Mouse (Mus musculus) lung, embryonic 14.5 days (tissue): ENCODE data around the gene 1700123L14Rik. TPM values are rescaled to one million over a fixed set of nuclear protein-coding genes. Genes with fewer than 3 reads are reported as not detected.

Experiments
- ATAC-seq: fragments of 200-750 bp; cut with Nextera tagmentation; 2 replicates; pipeline ENCODE4 v1.8.0; 2017; ENCODE audit warnings: mild to moderate bottlenecking, moderate TSS enrichment, moderate library complexity; ENCODE audit not compliant: insufficient read depth
- DNase-seq: peaks from one replicate; pipeline ENCODE4 v3.0.0-alpha.2; 2015
- H3K27ac ChIP-seq: fragments of 300-500 bp; sonication (generic); 2 replicates; pipeline ENCODE4 v1.5.1; 2014; ENCODE audit warnings: low read depth, mild to moderate bottlenecking, moderate library complexity
- H3K27me3 ChIP-seq: fragments of 300-500 bp; sonication (generic); 2 replicates; pipeline ENCODE4 v1.6.1; 2014; ENCODE audit warnings: low read length, control low read depth; ENCODE audit not compliant: insufficient read depth
- H3K36me3 ChIP-seq: fragments of 300-500 bp; sonication (generic); 2 replicates; pipeline ENCODE4 v1.6.1; 2014; ENCODE audit warnings: control low read depth; ENCODE audit not compliant: insufficient read depth
- H3K4me1 ChIP-seq: fragments of 300-500 bp; sonication (generic); 2 replicates; pipeline ENCODE4 v1.6.1; 2014; ENCODE audit warnings: antibody characterized with exemption, control low read depth; ENCODE audit not compliant: insufficient read depth
- H3K4me2 ChIP-seq: fragments of 300-500 bp; sonication (generic); 2 replicates; pipeline ENCODE4 v1.6.1; 2014; ENCODE audit warnings: mild to moderate bottlenecking
- H3K4me3 ChIP-seq: fragments of 300-500 bp; sonication (generic); 2 replicates; pipeline ENCODE4 v1.5.1; 2014; ENCODE audit warnings: low read depth, low read length
- H3K9ac ChIP-seq: fragments of 300-500 bp; sonication (generic); 2 replicates; pipeline ENCODE4 v1.6.1; 2014
- H3K9me3 ChIP-seq: fragments of 300-500 bp; sonication (generic); 2 replicates; pipeline ENCODE4 v1.6.1; 2016; ENCODE audit warnings: low read depth, low read length, control low read depth
- CTCF ChIP-seq: IDR thresholded peaks from 2 replicates; pipeline ENCODE4 v1.5.1; 2016; ENCODE audit warnings: antibody characterized with exemption, low read depth
- WGBS: fragments of 180-500 bp; shearing (Covaris S2); extraction: QIAGEN DNeasy Blood & Tissue Kit; methylation state at CpG from one replicate; pipeline ENCODE4 v1.1.7; 2014; 5-methylcytosine and 5-hydroxymethylcytosine counted together
- polyA plus RNA-seq: library from polyadenylated mRNA; unstranded; fragments of >200 nt; fragmentation: Nextera tagmentation; extraction: Ambion mirVana; gene quantifications from 2 replicates; pipeline ENCODE4 v1.2.1, GENCODE M21; 2014

The 1700123L14Rik gene
- polyA plus RNA-seq, 1 experiment from 2014 or later: not detected

DNA sequence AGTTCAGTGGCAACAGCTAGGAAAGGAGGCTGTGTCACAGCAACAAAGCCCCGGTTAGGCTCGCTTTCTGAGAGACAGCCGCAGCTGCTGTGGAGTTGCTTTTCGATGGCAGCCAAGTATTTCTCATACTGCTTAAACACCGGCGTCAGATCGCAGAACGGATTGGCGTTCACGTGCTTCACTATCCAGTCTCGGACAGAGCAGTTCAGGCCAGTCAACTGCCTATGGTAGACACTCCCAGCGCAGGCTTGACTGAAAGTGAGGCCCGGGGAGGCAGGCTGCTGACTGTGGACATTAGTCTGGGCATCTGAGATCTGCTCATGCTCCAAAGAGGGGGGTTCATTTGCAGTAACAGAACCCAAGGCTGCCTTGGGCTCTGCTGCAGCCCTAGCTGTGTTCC lies 640 bp downstream of the 1700123L14Rik start:
- Histone ChIP-seq H3K4me1 (no peaks in the 10 kb centered on the region), H3K36me3 (no peaks in the 10 kb centered on the region), H3K4me2 (no peak overlapping the region), H3K27me3 (no peaks in the 10 kb centered on the region), H3K9me3 (no peaks in the 10 kb centered on the region), H3K27ac (no peak overlapping the region), H3K4me3 (no peak overlapping the region), H3K9ac (no peak overlapping the region)
- DNase-seq (peak; percentile 2), ATAC-seq (no peak)
- 79% methylated on average over 13 of the region's 13 CpGs for WGBS
- TF ChIP-seq CTCF: no peak

DNA sequence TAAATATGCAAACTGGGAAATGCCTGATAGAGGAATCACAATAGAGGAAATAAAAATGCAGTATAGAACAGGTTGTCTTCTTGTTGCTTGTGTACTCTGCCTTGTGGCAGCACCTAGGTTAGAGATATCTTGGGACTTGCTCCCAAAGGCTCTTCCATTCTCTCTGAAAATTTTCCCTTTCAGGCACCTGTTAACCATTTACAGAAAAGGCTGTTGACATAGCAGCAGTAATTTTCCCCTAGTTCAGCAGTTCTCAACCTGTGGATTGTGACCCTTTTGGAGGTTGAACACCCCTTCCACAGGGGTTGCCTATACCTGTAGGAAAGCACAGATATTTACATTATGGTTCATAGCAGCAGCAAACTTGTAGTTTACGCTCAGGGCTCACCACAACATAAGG lies 22.7 kb downstream of the 1700123L14Rik start:
- 62% methylated on average over 1 of the region's 1 CpGs for WGBS
- no peaks in the 10 kb centered on the region for H3K9me3 ChIP-seq
- H3K27ac ChIP-seq: no peak overlapping the region
- no peak for TF ChIP-seq CTCF
- H3K9ac ChIP-seq: no peak overlapping the region
- ATAC-seq: no peak
- no peak overlapping the region for H3K4me2 ChIP-seq
- H3K4me3 ChIP-seq: no peak overlapping the region
- DNase-seq: no peak
- no peaks in the 10 kb centered on the region for H3K27me3 ChIP-seq
- no peaks in the 10 kb centered on the region for H3K4me1 ChIP-seq
- H3K36me3 ChIP-seq: no peaks in the 10 kb centered on the region

DNA sequence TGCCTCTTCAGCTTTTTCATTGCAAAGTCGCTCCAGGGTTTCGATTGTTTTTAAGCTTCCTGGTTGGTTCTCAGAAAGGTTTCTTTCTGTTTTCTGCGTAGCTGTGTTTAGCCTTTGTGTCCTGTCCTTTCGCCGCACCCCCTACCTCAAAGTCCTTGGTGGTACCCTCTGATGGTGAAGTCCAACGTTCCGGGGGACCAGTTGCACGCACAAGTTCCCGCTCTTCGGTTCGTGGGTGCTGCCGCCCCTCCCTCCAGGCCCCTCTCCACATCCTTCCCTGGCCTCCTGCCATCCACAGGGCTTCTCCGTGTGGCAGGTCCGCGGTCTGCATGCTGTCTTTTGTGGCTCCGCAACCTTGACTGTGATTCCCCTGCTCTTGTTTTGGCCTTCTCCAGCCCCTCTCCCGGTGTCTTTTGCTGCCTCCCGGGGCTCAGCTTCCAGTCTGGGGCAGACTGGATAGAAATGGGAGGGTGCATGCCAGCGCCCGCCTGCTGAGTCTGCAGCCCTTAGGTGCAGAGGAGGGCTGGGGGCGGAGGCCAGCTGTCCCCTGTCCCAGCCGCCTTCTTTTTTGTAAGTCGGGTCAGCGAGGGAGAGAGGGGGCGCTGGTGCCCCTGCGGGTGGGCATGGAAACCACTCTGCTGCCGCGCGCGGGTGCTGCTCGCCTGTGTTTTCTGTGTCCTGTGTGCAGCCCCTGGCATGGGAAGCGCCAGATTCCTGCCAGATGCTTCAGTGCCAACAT lies 49.3 kb downstream of the 1700123L14Rik start:
- no peaks in the 10 kb centered on the region for H3K9me3 ChIP-seq
- DNase-seq: peak; percentile 65
- TF ChIP-seq CTCF: peak; percentile 46
- peak; percentile 84 for ATAC-seq
- H3K4me3 ChIP-seq: peak overlapping the region; percentile 55
- H3K4me1 ChIP-seq: peaks cover 7% of the 10 kb centered on the region; the same call in 1 of the 2 replicates
- H3K9ac ChIP-seq: peak overlapping the region; percentile 70
- H3K4me2 ChIP-seq: peak overlapping the region; percentile 95
- no peaks in the 10 kb centered on the region for H3K36me3 ChIP-seq
- no peaks in the 10 kb centered on the region for H3K27me3 ChIP-seq
- H3K27ac ChIP-seq: no peak overlapping the region
- WGBS: under 1% methylated on average over 32 of the region's 32 CpGs

- ATAC-seq (no peak), DNase-seq (no peak)
- peak overlapping the region; percentile 70 for H3K9ac ChIP-seq
- no peak overlapping the region for H3K27ac ChIP-seq
- no peaks in the 10 kb centered on the region for H3K9me3 ChIP-seq
- H3K36me3 ChIP-seq: no peaks in the 10 kb centered on the region
- peaks cover 7% of the 10 kb centered on the region; the same call in 1 of the 2 replicates for H3K4me1 ChIP-seq
- 4% methylated on average over 6 of the region's 6 CpGs for WGBS
- peak overlapping the region; percentile 55 for H3K4me3 ChIP-seq
- TF ChIP-seq CTCF: peak; percentile 26; the same call in 1 of the 2 replicates
- no peaks in the 10 kb centered on the region for H3K27me3 ChIP-seq
- H3K4me2 ChIP-seq: peak overlapping the region; percentile 95
These were observed 49.9 kb downstream of the 1700123L14Rik start for GRCm38 (mm10) chr6:96116148-96116533.

Other genes starting within 250 kb of the 1700123L14Rik start
- gene Fam19a1, start 53.1 kb downstream of the 1700123L14Rik start, polyA plus RNA-seq: 2.2 and 3.0 TPM in 2 replicates